Mouse (Mus musculus) naive thymus-derived CD4-positive, alpha-beta T cell, adult 2 months (primary cell): Measurements from ENCODE around the gene Knl1.
"Not testable (repeated sequence)": the region's sequence is repeated elsewhere in the genome, so short reads cannot be mapped to it uniquely, and the experiment has no call there.

Experiments used
- DNase-seq: peaks from one replicate; pipeline ENCODE4 v3.0.0-alpha.2; 2011; ENCODE audit warnings: low read depth

The Knl1 gene

DNA sequence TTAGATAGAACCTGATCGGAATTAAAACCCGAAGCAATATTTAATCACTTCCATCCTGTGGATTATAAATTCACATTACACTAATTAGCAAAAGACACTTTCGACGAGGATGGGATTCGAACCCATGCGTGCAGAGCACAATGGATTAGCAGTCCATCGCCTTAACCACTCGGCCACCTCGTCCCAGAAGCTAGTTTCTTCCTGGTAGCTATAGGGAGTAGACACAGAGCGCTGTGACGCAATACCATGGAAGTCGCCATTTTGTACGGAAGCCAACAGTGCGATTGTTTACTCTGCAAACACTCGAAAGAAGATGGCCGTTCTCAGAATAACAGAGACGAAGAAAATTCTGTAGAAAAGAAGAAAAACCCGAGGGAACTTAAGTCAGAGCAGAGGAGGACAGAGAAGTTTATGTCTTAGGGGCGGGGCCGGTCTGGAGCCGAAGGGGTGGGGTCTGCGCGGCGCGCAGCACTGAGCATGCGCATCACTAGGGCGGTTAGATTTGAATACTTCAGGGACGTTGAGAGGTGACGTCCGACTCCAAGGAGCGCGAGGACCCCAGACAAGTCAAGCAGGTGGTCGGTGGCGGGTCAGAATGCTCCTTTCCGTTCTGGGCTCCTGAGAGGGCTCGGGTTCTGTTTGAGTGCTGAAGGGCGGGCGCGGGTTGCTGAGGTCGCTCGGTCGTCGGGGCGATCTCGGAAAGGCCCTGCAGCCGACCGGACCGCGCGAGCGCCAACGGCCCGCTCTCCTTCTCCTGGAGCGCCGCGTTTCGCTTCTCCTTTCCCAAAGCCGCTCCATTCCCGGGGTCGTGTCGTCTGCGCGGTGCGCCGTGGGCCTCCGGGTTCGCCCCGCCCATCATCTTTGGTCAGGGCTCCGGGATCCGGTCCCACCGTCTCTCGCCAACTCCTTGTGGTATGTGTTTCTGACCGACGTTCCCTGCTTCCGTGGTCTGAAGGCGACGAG, at the start of gene Knl1:
TSS of gene Knl1 (plus strand) at position 471 of the 963 bp plus-strand sequence.
- peak; percentile 99 for DNase-seq

DNA sequence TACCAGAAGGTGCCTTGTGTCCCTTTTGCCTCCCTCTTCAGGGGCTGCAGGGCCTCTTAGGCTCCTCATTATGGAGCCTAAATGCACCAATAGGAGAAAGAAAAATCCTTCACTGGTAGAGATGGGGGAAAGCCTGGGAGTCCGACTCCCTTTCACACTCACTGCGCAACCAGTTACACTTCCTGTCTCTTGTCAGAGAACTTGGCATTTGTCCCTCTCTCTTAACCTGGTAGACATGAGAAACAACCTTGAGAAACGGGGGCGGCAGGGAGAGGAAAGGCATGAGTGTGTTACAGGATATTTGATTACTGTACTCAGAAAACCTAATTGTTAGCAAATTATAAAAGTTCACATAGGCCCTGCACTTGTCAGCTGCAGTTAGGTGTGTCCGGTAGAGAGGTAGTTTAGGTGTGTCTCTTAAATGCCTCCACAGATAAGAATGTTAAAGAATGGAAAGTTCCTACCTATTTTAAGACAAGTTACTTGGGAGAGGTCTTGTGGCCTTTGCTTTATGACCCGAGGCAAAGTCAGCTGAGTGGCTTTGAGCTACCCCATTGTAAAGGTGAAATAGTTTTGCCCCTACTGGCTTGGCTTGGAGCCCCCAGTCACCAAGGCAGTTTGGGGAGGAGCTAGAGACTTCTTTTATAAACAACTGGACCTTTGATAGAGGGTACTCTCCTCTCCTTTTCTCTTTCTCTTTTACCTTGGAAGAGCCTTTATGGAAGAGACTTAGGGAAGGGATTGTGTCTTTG, 48.6 kb upstream of the Knl1 start:
- DNase-seq = no peak

DNA sequence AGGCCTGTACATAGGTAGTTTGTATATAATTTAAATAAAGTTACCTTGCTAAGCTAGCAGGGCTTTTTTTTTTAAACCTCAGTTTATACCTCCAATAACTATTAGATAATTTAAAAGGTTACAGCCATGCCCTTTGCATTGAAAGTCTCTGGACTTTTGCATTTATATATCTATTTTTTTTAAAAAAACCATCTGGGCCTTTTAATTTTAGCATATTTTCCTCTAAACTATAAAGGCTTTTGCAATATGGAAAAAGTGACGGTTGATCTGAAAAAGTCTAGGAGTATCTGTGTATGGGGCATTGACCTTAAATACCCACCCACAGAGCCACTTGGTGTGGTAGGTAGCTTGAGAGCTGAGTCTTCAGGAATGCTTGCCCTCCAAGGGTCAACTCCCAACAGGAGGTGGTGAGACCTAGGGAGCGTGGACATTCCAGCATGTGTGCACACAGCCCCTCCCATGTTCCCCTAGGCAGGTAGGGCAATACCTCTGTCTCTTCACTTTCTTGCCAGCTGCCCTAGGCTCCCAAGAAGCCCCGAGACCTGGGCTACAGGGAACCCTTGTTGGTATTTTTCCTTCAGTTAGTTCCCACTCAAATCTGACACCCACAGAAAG, 47.8 kb upstream of the Knl1 start:
- DNase-seq = no peak

DNA sequence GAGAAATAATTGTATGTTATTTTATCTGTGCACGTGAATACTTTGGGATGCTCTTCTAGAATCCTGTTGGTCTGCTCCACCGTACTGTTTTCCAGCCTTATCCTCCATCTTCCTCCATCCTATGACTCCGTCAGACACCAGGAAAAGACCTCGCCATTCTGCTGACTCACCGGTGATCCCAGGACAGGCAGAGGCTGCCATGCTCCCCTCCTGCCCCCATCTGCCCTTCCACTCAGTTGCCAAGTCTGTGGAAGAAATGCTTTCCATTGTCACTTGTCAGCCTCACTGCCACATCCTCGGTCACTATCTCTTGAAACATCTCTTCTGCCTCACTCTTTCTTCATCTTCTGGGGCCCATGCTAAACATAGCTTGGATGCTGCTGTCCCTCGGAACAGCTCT, 40.0 kb upstream of the Knl1 start:
- no peak for DNase-seq

DNA sequence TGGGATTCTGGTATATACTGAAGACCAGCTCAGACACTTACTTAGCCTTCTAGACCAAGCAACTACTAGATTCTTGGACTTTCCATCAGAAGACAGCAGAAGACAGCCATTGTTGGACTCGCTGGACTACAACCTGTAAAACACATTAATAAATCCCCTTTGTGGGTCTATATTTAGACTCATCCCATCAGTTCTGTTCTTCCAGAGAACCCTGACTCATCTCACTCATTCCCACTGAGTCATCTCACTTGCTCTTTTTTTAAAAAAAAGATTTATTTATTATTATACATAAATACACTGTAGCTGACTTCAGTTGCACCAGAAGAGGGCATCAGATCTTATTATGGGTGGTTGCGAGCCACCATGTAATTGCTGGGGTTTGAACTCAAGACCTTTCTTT, 37.5 kb upstream of the Knl1 start:
- no peak for DNase-seq

DNA sequence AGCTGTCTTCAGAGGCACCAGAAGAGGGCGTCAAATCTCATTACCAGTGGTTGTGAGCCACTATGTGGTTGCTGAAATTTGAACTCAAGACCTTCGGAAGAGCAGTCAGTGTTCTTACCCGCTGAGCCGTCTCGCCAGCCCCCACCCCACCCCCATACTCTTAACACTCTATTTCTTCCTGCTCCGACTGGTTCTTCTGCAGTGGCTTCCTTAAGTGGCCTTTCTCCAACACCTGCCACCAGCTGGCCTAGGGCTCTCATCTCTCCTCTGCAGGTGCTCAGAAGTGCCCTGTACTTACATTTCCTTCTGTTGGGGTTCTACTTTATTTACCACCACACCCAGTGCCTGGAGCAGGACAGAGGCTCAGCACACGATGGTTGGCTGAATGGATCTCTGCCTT, 31.9 kb upstream of the Knl1 start:
- DNase-seq = no peak

DNA sequence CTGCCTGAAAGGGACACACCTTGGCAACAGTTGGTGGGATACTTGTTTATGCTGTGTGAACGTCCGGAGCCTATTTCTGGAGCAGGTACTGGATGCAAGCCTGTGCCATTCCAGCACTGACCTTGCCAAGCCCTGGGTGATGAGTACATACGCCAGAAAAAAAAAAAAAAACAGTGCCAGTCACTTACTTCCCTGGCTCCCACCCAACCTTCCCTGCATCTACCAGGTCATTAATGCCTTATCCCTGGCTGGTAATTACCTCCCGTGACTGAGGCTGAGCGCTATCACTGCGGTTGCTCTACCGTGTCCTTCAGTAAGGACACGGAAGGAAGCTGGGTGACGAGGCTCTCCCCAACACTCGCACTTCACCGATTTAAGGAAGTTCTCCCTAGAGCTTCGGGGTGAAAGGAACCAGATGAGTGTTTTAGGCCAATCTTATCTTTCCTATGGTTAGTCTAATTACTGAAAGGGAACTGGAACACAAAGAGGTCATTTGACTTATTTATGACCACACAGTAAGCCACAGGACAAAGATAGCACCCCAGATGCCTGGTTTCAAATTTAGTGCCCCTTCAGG, 31.2 kb upstream of the Knl1 start:
- DNase-seq = peak; percentile 29

DNA sequence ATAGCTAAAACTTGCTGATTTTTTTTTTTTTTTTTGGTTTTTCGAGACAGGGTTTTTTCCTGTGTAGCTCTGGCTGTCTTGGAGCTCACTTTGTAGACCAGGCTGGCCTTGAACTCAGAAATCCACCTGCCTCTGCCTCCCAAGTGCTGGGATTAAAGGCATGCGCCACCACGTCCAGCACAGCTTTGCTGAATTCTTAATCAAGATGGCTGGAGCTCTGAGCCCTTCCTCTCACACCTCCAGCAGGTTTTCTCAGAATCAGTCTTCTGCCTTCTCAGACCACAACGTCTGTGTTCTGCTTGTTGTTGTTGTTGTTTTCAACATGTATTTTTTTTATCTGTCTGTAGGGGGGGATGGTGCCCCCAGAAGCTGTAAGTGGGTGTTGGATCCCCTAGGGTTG, 30.6 kb upstream of the Knl1 start:
- DNase-seq = not testable (repeated sequence)

DNA sequence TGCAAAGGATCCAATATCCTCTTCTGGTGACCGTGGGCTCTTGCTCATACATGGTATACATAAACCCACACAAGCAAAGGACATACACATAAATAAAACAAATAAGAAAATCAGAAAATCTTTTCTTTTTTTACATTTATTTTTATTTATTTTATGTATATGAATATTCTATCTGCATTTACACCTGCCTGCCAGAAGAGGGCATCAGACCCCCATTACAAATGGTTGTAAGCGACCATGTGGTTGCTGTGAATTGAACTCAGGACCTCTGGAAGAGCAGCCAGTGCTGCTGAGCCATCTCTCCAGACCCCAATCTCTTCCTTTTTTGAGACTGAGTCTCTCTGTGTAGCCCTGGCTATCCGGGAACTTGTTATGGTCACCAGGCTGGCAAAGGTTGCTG, 29.3 kb upstream of the Knl1 start:
- no peak for DNase-seq

DNA sequence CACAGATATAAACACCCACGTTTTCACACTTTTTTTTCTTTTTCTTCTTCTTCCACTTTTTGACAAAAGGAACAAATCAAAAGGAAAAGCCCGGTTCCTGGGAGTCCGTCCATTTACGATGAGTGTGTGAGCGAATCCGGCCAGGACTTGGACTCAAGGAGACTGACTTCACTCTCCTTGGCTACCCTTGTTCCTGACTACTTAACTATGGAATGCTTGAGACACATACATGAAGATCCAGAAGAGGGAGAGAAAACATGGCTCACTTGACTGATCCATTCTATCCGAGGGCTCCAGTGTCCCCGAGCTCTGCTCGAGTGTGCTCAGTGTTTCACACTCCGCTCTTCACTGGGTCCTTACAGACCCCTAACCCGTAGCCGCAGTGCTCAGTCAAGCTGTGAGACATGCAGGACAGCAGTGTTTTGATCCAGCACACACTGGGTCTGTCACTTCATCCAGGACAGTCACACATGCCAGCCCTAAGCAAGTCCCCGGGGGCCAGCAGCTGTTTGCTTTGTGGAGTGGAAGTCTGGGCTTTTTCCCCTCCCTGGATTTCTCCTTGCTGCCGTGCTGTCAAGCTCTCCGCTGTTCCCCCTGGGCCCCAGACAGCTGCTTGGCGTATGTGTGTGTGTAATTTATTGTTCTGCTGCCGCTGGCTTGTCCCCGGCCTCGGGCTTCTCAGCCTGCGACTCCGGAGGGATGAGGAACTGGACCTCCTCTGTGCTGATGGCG, 28.4 kb upstream of the Knl1 start:
- no peak for DNase-seq

DNA sequence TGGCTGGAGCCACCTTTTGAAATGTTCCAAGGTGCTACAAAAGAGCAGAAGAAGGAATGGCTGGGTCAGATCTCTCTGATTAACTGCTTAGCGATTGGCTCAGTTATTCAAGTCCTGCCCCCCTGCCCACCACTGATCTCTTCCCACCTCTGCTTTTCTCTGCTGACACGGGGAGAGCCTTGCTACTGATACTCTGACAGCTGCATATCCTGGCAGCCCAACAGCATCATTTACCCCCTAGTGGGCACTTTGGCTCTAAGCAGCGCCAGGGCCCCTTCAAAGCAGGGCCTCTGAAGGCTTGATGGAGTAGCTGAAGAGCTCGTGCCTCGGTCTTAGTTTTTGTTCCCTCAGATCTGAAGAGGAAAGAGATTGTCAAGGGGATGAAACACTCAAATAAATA, 27.8 kb upstream of the Knl1 start:
- no peak for DNase-seq

DNA sequence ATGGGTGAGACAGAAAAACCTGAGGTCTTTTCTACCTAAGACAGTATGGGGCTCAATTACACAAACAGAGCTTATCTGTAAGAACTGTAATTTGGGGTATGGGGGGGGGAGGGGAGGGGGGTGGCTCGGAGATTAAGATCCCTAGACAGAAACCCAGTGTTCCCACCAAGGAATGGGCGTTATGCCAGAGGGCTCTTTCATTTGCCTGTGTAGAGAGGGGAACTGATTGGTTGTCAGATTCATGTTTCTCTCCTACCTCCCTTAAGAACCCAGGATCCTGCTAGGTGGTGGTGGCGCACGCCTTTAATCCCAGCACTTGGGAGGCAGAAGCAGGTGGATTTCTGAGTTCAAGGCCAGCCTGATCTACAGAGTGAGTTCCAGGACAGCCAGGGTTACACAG, 27.4 kb upstream of the Knl1 start:
- no peak for DNase-seq

DNA sequence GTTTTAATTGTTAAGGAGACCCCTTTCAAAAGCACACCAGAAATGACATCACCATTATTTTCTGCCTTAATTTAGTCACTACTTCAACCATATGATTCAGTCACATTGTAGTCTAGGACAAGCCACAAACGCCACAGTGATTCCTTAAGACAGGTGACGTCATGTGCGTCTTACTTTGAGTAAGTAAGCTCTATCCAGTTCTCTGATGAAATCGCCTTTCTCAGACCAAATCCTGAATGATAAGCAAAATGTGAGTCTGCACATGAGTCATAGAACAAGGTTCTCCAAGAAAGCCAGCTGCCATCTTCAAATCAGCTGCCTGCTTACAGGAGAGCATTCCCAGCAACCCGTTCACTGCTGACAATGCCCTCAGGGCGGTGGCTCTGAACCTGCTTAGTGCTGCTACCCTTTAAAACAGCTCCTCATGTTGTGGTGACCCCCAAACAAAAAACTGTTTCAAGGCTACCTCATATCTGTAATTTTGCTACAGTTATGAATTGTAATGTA, 23.7 kb upstream of the Knl1 start:
- no peak for DNase-seq

DNA sequence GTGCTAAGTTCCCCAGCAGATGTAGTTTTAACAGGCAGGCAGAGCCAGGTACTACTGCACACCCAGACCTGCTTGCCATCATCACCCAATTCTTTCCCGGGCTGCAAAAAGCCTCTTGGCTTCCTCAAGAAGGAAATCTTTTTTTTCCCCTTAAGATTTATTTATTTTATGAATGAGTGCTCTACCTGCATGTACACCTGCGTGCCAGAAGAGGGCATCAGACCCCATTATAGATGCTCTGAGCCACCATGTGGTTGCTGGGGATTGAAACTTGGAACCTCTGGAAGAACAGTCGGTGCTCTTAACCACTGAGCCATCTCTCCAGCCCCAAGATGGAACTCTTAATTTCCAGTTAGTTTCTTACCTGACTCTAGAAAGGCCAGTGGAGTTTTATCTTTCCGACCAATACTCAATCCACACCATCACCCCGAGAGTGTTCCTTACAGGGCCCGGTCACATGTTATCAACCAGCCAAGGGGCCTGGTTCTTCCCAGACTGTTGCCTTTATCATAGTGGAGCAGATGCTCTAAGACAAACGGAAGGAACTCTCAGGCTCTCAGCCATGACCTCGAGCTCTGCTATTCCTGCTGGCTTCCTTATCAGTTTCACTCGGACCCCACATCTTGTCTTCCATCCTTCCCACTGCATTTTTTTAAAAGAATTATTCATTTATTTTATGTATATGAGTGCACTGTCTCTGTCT, 22.2 kb upstream of the Knl1 start:
- DNase-seq = peak; percentile 44

DNA sequence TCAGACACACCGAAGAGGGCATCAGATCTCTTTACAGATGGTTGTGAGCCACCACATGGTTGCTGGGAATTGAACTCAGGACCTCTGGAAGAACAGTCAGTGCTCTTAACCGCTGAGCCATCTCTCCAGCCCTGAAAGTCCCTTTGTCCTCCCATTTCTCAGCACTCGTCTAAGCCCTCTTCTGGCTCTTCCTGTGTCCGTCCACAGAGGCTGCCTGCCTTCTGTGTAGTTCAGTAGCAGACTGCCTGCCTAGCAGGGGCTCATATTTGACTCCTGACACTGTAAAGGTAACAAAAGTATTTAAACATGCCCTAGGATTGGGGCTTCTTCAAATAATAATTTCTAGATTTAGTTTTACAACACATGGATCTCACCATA, 21.7 kb upstream of the Knl1 start:
- no peak for DNase-seq

DNA sequence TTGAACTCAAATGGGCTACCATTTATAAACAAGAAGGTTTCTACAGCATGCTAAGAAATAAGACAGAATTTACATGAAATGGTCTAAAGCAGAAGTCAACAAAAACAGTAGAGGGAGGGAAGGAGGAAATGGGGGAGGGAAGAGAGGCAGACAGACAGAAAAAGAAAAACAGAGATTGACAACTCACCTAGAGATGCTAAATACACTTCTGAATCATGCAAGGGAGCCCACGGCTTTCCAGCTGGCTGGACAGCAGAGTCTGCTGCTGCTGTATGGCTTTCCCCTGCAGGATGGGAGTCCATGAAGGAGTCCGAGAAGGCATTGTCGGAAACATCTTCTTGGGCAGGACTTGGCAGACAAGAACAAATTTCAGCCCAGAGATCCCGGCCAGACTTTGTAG, 20.0 kb upstream of the Knl1 start:
- DNase-seq = no peak

DNA sequence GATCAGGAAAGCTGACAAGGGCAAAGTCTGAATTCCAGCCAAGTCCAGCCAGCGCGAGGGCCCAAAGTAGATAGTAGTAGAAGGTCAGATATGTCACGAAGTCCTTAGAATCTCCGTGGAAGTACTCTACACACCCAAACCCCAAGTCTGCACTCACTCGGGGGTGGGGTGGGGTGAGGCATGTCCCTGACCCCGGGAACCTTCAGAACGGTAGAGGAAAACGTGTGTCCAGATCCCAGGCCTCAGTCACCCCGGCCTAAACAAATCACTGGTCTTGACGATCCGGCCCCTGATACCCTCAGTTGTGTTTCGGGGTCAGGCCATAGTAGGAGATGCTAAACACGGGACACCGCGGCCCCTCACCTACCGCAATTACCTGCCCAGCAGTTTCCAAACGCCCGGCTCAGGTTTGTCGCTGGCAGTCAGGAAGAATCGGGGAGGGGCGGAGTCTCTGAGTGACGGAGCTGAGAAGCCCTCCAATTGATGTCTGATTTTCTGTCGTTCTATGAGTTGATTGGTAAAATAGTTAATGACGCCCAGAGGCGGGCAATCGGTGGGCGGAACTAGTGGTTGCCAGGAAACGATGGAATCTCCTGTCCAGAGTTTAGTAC, 17.9 kb upstream of the Knl1 start, which contains the start of gene Ccdc32:
TSS of gene Ccdc32 (minus strand) at position 453 of the 611 bp plus-strand sequence.
- DNase-seq = peak; percentile 94

DNA sequence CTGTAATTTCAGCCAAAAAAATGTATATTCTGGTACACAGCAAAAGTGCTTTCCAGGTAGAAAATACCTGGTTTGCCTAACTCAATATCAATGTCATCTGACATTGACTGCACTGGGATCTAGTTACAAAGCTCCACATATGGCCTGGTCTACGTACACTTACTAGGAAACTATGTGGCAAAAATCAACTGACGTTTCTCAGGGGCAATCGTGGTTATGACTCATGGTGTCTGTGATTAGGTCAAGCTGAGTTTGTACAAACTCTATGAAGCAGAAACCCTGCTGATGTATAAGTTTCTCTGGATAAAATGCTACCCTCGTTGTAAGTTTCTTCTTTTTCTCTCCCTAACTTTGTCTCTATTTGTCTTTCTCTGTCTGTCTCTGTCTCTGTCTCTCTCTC, 14.7 kb upstream of the Knl1 start:
- no peak for DNase-seq

DNA sequence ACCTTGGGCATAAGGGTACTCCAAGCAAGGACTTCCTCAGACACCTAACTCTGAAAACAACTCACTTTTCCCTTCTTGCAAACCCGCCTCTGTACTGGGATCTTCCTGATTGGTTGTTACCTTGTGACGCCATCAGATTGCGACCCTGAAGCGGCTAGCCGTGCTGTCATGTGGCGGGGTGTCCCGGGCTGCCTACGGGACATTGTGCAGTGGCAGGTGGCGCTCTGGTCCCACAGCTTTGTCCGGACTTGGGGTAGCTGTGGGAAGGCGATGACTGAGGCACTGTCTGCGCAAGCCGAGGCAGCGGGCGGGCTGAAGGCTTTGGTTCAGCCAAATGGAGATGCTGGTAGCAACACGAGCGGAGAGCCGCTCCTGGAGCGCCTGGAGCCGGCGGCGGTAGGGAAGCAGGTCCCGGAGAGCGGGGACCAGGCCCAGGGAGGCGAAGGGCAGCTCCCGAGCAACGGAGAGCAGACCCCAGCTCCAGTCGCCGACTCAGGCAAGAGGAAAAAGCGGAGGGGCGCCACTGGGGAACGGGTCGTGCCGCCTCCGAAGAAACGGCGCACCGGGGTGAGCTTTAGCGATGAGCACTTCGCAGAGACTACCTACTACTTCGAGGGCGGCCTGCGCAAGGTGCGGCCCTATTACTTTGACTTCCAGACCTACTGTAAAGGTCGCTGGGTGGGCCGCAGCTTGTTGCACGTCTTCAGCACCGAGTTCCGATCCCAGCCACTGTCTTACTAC, 12.1 kb upstream of the Knl1 start, which contains the start of gene Rpusd2:
TSS of gene Rpusd2 (plus strand) at position 135 of the 741 bp plus-strand sequence.
- DNase-seq = peak; percentile 95

DNA sequence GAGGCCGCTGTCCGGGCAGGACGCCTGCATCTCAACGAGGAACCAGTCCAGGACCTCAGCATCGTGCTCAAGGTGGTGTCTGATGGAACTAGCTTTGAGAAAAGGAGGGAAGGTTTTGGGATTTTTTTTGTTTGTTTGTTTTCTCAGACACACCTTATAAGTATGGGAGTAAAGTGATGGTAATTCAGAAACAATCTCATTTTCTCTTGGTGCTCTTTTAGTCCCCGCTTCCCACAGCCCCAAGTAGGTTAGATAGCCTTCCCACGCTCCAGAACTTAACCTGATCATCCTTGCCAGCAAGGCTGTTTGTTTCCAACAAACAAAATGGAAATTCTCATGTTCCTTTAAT, 11.5 kb upstream of the Knl1 start:
- no peak for DNase-seq
